Mouse (Mus musculus) Muller cell, postnatal 12 days (primary cell): ENCODE measurements around the gene Top1.

Experiments used
- DNase-seq: peaks from one replicate; pipeline ENCODE4 v3.0.0-alpha.2; 2015; ENCODE audit errors: inconsistent ontology term

Gene Top1

GRCm38 (mm10) chr2:160718811-160719210 lies 73.1 kb downstream of the Top1 start:
- no peak for DNase-seq

DNA sequence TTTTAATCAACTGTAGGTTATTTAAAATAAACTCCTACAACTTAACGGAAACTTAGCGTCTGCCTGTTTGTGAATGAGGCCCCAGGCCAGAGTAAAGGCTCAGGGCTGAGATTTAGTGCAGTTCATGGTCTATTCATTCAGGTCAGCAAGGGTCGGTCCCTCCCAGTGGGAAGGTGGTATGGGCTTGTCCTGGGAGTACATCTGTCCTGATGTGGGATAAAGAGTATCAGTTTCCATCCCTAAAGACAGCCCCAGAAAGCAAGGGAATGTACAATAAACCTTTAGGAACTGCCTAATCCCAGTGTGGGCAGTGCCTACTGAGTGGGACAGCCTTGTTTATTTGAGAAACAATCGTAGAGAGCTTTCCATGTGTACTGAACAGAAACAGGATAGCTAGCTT lies 77.0 kb downstream of the Top1 start:
- DNase-seq: no peak

DNA sequence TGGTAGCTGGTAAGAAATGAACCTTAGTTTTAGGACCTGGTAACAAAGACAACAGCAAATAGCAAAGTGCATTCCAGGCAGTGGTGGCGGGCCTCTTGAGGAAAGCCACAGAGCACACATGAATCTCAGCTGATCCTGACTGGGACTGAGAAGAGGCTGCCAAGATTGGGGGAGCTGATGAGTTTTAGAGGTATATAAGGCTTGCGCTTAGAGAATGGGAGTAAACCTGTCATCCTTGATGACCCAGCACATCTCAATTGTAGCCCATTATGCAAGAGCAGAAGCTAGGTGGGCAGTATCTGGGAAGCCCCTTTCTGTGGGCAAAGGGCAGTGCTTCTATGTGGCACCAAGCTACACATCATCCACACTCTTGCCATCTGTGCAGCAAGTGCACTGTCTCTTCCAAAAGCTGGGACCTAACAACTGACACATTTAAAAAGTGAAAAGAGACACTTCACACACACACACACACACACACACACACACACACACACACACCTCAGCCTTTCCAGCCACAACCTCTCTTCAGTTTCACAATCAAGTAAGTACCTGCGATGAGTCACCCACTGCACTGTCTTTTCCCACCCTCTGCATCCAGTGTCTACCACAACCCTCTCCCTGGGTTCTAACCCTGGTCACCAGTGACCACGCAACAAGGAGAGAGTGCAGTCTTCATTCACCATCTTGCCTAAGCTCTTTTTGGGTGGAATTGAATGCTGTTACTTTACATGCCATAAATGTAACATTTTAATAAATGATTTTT lies 78.1 kb downstream of the Top1 start:
- no peak for DNase-seq

- DNase-seq: no peak
Measured at GRCm38 (mm10) chr2:160724536-160724935, 78.8 kb downstream of the Top1 start.

DNA sequence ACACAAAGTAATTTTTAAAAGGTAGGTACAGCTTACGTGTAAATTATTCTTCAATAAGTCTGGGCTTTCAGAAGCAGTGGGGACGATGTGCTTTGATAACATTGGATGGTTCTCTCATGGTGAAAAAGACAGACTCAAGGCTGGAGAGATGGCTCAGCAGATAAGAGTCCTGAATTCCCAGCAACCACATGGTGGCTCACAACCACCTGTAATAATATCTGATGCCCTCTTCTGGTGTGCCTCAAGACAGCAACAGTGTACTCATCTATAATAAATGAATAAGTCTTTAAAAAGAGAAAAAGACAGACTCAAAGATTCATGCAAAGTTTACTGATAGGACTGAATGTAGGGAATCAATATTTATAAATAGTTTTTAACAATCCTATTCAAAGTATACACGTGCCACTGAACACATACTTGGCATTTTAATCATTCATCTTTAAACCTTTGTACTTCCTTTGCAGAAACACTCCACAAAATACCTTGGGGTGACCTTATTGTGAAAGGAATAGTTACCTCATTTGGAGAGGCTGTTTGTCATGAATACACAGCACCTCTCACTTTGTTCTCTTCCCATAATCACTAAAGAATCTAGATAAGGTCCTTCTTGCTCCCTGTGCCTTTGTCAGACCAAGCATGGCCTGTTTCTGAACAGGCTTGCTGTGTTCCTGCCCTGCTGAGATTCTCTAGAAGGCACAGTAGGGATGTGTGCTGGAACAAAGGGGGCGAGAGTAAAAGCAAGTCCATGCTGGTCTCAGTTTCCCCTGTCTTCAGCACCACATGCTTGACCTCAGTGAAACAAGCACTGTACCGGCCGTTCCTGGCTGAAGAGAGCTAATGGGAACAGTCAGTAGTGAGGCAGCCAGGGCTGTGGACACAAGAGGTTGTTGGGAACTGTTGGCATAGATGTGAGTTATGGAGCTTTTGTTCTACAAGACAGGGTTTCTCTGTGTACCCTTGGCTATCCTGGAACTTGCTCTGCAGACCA lies 80.5 kb downstream of the Top1 start:
- DNase-seq: no peak

DNA sequence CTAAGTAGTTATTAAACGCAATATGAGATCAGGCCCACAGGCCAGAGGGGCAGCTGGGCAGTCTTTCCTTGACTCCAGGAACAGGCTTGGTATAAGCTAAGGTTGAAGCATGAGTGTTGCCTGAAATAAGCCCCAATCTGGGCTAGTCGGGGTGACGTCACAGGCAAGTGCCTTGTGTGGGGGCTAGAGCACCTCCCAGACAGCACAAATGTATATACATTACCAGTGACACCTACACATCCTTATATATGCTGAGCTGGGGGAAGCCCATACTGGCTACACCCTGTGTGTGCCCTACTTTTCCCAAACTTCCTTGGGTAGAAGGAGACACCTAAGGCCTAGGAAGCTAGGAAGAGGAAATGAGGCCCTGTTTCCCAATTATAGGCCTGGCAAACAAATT lies 83.3 kb downstream of the Top1 start:
- DNase-seq: no peak

- DNase-seq: no peak
Measured at GRCm38 (mm10) chr2:160729436-160729835, 83.7 kb downstream of the Top1 start.

GRCm38 (mm10) chr2:160729851-160730796 lies 84.4 kb downstream of the Top1 start:
- DNase-seq: peak; percentile 58

DNA sequence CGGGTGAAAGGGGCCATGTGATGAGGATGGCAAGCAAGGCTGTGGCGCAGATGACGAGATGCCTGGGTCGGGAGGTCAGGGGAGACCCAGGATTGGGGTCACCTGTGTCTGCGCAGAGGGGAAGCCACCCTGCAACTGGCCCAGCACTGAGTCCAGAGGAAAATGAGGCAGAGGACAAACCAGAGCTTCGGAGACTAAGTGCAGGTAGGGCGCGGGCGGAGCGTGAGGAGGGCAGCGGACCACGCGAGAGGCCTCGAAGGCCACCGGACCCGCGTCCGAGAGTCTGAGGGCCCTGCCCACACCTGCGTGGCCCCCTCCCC lies 85.1 kb downstream of the Top1 start:
- no peak for DNase-seq

DNA sequence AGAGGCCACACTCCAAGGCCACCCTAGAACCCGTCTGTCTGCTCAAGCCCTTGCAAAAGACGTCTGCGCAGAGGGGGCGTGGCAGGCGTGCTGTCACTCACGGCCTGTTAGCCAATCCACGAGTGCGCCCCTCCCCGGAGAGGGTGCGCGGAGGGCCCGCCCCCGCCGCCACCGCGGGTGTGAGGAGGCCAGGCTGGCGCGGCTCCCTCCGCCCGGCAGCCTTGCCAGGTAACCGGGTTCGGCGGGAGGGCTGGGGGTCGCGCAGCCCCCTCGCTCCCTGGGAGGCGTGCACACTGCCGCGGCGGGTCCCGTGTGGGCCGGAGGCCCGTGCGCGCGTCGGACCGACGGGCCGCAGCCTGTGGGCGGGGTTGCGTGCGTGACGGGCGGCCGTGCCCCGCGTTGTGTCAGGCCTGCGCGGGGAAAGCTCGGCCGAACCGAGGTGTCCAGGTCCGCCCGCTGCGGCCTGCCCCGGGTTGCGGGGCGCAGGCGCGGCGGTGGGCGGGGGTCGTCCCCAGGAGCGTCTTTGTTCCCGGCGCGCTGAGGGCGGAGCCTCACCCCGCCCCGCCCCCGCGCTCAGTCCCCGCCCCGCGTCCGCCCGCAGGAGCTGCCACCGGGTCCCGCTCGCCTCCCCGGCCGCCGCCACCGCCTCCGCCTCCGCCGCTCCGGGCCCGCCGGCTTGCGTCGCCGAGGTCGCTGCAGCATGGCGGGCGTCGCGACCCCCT lies 85.6 kb downstream of the Top1 start, which contains the start of gene Plcg1:
Gene Plcg1, plus strand, starts transcription at position 184 of the 722 bp plus-strand sequence.
- DNase-seq: peak; percentile 96

DNA sequence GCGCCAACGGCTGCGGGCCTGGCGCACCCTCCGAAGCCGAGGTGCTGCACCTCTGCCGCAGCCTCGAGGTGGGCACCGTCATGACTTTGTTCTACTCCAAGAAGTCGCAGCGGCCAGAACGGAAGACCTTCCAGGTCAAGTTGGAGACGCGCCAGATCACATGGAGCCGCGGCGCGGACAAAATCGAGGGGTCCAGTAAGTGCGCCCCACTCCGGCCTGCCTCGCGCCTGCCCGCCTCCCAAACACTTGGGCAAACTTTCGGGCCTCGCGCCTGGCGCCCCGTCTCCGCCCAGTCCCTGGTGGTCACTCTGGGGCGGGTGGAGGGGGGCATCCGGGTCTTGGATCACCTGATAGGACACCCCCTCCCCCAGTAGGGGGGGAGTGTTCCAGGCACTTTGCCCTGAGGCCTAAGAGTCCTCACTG lies 86.2 kb downstream of the Top1 start:
- peak; percentile 78 for DNase-seq

DNA sequence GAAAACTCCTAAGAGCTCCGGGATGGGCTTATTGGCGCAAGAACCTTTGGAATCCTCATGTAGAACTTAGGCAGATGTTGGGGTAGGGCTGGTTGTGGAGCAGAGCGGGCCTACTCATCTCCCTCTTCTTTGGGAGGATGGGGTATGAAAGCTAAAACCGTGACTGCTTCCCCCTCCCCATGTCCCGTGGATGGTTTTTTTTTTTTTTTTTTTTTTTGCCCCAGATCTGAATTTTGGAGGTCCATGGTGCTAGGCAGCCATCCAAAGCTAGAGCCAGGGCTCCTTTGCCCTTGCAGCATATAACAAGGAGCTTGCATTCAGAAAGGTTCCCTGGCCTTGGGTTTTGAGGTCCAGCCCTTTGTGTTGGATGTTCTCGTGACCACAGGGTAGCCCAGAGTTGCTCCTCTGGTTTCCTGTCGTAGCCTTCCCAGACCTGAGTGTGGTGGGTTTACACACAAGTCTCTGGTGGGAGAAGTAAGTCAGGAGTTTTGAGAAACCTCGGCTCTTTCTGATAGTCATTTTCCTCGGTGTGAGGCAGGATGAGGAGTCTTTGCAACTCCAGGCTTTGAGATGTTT lies 86.8 kb downstream of the Top1 start:
- no peak for DNase-seq

GRCm38 (mm10) chr2:160733131-160733531 lies 87.4 kb downstream of the Top1 start:
- no peak for DNase-seq

DNA sequence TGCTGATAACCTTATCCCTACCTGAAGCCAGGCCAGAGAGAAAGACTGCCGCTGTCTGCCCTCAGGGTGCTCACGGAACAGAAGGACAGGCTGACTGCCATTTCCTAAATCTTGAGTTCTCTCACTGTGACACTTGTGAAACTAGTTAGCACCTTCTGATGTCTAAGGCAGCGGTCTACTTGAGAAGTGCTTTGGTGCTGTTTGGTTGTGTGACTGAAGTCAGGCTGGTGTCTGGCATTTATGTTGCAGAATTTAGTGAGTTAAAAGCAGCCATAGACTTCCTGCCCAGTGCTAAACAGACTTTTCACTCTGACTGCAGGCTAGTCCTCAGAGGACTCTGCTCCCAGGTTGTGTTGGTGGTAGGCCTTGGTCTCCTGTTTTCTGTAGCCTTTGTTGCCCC lies 88.6 kb downstream of the Top1 start:
- DNase-seq: no peak

DNA sequence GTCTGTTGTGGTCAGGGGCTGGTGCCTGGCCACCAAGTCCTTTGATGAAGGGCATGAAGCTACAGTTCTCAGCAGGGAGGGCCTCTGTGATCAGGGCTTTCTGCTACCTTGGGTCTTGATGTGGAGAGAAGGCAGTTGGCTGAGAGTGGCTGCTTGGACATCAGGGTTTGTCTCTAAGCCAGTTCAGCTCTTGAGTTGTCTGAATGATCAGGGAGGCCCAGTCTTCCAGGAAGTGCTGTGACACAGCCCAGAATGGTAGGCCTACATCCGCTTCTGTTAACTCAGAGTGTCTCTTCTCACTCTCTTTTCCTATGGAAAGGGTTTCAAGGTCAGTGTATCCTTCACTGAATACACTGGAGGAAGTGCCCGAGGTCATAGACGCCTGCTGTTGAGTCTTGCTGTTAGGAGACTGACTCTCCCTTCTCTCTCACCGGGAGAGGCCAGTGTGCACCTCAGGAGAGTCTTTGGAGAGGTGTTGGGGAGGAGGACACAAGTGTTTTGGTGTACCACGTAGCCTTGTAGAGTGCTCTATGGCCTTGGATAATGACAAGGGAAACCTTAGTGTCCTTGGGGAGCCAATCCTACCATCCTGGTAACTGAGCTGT lies 90.1 kb downstream of the Top1 start:
- no peak for DNase-seq

GRCm38 (mm10) chr2:160736466-160736865 lies 90.8 kb downstream of the Top1 start:
- DNase-seq: no peak

DNA sequence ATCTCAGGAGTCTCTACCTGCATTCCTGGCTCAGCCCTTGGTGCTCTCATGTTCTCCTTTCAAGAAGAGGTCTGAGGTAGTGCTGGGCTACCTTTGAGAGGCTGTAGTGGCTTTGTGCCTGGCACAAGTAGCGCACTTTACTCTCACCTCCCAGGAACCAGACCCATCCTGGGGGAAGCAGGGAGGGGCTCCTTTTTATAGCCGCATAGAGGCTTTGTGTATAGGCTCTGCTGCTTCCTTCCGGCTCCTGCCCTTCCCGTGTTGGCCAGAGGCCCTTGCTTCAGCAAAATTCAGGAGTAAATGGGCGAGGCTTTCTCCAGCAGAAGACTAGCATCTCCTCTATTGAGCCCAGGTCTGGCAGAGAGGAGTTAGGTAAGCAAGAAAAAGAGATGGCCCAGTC lies 92.7 kb downstream of the Top1 start:
- no peak for DNase-seq

DNA sequence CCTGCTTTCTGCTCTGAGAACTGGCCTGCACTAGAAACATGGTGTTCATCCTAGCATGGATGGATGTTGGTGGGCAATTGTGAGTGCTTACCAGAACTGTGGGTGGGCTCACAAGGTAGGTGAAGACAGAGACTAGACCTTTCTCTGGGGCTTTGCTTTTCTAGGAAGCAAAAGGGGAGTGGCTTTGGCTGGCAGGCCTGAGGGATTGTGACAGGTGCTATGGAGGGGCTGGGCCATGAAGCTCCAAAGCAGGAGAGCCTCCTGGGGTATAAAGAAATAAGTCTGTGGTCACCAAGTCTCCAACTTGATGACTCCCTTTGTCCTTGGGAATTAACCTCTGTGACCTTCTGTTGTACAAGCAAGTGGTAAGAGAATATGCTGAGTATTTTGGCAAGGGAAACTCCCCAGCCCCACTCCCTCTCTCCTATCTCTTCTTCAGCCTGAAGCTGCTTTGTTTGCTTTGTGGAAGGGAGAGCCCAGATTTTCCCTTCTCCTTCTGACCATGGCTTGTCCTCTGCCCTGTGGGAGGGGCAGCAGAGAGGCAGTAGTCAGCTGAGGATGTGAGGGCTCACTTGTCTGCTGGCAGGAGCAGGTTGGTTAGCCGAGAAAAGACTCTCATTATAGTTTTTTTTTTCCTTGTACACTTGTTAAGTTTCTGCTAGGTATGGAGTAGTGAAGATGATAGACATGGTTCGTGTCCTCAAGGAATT lies 94.1 kb downstream of the Top1 start:
- peak; percentile 12 for DNase-seq

DNA sequence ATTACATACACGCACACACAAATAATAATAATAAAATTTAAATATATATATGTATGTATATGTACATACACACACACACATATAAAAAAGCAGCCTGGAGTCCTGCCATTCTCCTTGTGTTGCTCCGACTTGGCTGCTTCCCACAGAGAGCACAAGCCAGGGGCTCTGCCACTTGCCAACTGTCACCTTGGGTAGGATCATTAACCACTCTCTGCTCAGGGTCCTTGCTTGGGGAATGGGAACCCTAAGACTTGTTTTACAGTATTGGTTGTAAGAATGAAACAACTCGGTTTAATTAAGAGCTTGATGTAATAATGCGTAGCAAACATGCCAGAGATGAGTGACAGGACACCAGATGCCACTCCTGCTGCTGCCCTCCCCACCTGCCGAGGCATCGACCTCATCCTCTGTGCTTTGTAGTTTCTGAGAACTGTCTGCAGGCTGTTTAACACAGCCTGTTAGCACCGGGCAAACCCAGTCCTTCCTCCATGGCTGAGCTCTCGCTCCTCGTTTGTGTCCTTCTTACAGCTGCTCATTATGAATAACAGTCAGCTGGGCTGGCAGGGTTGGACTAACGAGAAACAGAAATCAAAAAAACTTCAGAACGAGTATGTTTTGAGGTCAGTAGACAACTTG lies 95.0 kb downstream of the Top1 start:
- peak; percentile 22 for DNase-seq
